Mouse (Mus musculus): ENCODE data around the gene Sertm1.

DNA sequence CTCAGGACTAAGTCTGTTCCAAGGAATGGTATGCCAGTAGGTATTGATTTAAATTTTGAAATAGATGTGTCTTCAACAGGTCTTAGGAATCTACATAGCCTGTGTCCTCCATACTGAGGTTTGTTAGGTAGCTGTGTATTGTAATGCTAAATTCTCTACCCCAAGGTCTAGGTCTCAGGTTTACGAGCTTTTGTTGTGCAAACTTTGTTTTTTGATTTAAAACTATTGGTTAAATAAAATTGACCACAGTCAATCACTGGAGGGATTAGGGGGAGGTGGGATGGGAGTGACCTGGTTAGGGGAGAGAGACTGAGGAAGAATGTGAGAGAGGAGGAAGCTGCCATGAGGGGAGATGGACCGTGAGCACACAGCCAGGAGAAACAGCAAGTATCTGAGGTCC lies 29.2 kb downstream of the Sertm1 start:
- TF ChIP-seq ZNF384 (IDR thresholded peaks at IDR 0.05; ENCODE audit: low read depth, low read length) (no peak), CHD2 (IDR thresholded peaks at IDR 0.05; ENCODE audit: low read depth, low read length) (0 out of 2 replicates have a peak, but pooled peaks have one; percentile 40)

Data from ES-E14 (cell line).